Mouse (Mus musculus): ENCODE measurements around the gene Doc2g.

The Doc2g gene

DNA sequence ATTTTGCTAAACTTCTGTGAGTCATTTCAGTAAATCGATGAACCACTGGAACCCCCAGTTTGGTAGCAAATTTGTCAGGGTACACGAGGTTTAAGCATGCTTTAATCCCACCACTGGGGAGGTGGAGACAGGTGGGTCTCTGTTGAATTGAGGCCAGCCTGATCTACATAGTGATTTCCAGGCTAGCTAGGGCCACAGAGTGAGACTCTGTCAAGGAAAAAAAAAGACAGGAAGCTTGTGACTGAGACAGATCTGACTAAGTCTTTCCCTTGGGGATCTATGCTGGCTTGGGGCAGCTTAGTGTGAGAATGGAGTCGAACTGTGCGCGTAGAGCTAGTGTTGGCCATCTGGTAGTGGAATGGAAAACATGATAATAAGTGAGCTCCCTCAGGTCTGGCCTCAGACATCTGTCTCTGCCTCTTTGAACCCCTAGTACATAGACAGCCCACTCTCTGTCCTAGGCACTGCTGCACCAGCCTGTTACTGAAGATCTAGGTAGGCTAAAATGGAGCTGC lies 49.5 kb downstream of the Doc2g start:
- DNase-seq (ENCODE audit: low spot score in 2 of 2) = no peak

DNA sequence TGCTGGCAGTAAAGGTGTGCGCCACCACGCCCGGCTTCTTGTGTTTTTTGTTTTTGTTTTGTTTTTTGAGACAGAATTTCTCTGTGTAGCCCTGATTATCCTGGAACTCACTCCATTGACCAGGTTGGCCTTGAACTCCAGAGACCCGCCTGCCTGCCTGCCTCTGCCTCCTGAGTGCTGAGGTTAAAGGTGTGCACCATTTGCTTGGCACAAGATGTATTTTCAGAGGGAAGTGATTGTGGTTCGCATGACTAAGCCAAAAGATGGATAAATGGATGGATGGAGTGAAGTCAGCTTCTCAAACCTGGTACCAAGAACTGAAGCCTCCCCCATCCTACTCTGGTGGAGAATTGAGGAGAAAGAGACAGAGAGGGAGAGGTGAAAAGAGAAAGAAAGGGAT lies 51.5 kb downstream of the Doc2g start:
- DNase-seq (ENCODE audit: low spot score in 2 of 2) = no peak

DNA sequence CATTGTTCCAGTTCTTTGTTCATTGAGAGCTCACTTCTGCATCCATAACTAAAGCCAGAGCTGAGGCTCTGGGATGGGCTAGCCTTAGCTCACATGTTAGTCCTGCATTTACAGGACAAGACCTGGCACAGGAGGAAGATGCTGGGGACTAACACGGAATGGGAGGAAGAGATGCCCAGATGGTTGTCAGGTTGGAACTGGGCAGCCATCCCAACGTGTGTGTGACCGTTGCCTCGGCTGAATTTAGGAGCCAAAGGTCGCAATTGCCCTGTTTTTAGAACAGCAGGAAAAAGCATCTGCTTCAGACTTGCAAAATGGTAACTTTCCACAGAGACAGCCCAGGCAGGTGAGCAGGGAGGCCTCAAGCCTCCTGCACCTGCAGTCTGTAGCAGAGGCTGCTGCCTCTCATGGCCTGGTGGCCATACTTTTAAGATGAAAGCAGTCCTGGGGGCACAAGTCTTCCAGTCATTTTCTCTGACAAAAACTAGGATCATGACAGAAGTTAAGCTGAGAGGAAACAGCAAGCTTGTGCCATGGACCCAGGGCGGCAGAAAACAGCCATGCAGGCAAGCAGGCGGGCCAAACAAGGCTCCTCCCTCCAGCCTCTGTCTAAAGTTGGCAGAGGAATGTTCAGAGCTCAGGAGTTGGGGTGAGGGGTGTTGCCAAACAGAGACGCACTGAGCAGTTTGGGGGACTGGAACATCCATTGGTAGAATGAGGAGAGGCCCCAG lies 52.3 kb downstream of the Doc2g start:
- no peak for DNase-seq (ENCODE audit: low spot score in 2 of 2)

DNA sequence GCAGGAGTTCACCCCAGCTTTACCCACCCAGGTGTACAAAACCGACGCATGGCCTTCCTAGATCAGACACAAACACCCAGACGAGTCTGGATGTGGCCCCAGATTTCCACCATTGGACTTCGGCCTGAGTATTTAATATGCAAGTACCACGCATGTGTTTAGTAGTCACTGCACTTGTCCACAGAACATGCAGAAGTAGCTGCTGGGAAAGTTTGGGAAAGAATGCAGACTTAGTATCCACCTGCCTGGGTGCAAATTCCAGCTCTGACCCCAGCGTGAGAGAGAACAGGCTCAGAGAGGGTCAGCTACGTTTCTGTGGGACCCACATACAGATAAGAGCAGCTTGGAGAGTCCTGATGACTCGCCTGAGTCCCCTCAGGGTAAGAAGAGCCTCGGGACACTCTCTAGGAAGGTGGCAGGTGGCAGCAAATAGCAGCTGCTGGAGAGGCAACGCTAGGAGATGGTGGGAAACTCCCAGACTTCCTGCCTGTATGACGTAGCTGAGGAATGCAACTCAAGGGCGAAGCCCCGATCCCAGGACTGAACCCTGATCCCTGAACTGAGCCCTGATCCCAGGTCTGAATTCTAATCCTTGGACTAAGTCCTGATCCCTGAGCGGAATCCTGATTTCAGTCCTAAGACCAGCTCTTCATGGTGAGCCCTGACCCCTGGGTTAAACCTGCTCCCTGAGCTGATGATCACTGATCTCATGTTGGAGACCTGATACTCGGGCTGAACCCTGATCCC lies 53.0 kb downstream of the Doc2g start:
- DNase-seq (ENCODE audit: low spot score in 2 of 2) = no peak
